Mouse (Mus musculus) fat pad, adult 2 months (tissue): Measurements from ENCODE around the gene Teddm1a.

Experiments
- DNase-seq: peaks from one replicate; pipeline ENCODE4 v3.0.0-alpha.2; 2011; ENCODE audit warnings: low read depth, low spot score; ENCODE audit errors: extremely low read depth

The Teddm1a gene

DNA sequence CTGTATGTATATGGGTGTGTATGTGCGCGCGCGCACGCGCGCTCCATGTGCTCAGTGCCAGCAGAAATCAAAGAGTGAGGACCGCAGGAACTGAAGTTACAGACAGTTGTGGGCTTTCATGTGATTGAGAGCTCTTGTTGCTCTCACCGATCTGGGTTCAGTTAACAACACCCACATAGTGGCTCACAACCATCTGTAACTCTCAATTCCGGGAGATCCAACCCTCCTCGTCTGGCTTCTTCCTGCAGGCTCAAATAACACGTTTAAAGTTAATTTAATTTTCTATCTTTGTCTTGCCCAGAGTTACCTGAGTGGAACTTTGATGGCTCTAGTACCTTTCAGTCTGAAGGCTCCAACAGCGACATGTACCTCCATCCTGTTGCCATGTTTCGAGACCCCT lies 12.7 kb downstream of the Teddm1a start:
- DNase-seq: no peak

- DNase-seq: no peak
Measured at GRCm38 (mm10) chr1:153905884-153906283, 14.3 kb downstream of the Teddm1a start.

- no peak for DNase-seq
Measured at GRCm38 (mm10) chr1:153908208-153908607, 16.7 kb downstream of the Teddm1a start.

- no peak for DNase-seq
Measured at GRCm38 (mm10) chr1:153908741-153909140, 17.2 kb downstream of the Teddm1a start.

GRCm38 (mm10) chr1:153909213-153909962 lies 17.8 kb downstream of the Teddm1a start:
- DNase-seq: no peak

DNA sequence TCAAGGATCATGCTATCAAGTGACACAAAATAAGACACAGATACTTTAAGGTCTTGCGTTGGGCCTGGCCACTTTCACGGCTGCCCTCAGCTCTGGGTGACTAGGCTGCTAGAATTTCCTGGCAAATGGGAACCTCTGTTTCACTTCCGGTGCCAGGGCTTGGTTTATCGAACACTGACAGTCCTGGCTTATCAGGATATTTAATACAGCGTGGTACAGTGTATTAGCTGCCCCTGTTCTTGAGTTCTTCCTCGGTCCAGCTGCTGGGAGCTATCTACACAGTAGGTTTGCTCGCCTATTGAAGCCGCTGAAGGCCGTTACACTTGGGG lies 18.4 kb downstream of the Teddm1a start:
- DNase-seq: no peak

DNA sequence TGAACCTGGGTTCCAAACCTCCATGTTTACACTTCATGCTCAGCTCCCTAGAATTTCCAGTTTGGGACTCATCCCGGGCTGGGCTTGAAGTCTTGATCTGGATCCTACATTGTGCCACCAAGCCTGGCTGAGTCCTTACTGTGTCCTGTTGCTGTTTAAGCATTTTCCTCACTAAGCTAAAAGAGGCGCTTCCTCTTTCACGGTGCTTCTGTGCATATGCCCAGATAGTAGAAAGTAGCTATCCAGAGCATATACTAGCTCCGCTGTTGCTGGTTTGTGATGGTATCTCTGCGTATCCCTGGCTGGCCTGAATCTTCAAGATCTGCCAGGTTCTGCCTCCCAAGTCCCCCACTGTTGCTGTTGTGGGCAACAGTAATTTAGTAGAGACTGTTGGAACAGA lies 18.9 kb downstream of the Teddm1a start:
- no peak for DNase-seq

DNA sequence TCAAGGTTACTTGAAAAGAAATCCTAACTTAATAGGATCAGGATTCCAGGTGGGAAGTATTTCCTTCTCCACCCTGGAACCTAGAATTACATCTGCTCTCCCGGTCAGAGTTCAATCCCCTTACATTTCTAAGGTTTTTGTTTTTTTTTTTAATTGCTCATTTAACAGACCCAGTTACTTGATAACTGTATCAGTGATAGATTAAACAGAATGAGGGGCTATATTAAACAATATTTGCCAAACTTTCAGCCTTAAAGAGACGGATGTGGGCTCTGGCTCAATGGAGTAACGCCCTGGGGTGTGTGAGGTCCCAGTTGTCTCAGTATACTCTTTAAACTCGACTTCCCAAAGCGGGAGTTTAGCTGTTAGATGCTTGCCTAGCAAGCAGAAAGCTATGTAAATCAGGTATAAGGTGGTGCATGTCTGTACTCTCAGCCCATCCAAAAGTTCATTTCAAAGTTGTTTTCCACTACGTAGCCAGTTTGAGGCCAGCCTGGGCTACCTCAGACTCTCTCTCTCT lies 19.8 kb downstream of the Teddm1a start:
- no peak for DNase-seq

GRCm38 (mm10) chr1:153913869-153914268 lies 22.3 kb downstream of the Teddm1a start:
- no peak for DNase-seq

DNA sequence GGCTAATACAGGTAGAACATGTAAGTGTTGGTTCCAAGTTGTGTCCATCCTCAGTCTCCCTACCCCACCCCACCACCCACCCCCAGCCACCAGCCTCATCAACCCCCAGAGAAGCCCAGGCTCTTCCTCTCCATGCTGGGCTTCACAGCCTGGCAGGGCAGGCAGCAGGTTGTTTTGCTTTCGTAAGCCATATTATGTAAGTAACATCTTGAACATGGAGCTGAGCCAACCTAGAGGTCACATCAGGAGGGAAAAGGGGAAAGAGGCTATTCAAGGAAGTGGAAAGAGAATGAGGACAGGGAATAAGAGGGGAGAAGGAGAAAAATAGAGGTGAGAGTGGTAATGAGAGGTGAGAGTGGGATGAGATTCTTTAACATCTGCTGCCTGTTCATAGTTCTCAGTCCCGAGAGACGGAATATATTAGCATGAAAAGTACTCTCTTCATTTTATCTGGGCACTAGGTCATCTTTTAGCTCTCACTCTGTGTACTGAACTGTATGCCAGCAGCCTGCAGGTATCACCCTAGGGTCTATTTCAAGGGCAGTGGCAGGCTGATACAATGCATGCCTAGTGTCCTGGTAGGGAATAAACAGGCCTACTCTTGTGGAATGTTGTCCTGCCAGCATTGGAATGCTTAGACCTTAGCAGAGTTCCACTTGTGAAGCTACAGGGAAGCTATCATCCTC lies 27.1 kb downstream of the Teddm1a start:
- no peak for DNase-seq

- DNase-seq: no peak
Measured at GRCm38 (mm10) chr1:153921642-153922041, 30.1 kb downstream of the Teddm1a start.

DNA sequence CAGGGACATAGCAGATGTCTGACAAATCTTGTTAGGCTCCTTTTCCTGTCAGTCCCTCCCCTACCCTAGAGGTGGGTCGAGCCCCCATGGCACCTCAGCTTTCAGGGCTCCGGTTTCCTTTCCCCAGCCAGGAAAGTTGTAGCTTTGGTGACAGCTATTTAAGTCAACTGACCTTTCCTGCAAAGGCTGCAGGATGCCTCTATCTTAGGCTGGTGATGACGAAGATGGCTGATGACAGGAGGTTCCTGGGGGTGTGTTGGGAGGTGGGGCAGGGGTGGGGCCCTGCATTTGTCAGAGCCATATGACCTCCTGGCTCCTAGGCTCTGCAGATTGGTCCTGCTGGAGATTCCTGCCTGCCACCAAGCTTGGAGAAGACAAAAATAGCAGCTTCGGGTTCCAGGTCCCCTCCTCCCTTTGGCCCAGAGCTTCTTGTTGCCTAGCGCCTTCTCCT lies 31.1 kb downstream of the Teddm1a start:
- DNase-seq: no peak

DNA sequence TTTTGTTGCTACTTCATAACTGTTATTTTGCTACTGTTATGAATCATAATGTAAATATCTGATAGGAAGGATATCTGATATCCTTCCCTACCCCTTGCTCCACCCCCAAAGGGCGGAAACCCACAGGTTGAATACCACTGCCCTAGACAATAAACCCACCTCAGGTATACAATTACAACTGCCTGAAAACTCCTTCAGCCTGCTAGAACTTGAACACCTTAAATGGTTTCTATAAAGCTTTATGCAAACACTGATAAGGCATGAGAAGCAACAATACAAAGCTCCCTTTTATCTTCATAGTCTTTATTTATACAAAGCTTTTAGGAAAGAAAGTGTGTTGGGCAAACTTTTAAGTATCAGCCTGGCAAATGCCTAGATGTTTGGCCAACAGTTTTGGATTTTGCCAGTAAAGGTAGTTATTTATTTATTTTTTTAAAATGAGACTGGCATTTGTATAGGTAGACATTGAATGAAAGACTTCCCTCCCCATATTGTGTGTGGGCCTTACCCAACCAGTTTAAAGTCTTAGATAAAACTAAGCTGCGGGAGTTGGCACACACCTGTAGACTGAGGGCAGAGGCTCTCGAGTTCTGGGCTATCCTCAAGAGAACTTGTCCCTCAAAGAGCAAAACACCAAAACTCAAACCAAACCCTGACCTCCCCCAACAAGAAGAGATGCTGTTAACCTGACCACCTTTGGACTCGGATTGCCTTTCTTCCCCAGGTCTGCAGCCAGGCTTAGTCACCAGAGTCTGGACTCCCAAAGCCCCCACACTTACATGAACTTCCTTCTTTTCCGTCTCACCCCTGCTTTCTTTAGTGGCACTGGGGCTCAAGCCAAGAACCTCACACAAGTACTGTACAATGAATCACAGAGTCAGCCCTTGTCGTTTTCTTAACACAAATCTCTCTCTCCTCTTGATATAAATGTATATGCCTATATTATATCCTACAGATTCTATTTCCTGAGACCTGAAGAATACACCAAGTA lies 33.1 kb downstream of the Teddm1a start:
- no peak for DNase-seq

- DNase-seq: no peak
Measured at GRCm38 (mm10) chr1:153930431-153930830, 38.9 kb downstream of the Teddm1a start.

GRCm38 (mm10) chr1:153933772-153934171 lies 42.2 kb downstream of the Teddm1a start:
- no peak for DNase-seq

DNA sequence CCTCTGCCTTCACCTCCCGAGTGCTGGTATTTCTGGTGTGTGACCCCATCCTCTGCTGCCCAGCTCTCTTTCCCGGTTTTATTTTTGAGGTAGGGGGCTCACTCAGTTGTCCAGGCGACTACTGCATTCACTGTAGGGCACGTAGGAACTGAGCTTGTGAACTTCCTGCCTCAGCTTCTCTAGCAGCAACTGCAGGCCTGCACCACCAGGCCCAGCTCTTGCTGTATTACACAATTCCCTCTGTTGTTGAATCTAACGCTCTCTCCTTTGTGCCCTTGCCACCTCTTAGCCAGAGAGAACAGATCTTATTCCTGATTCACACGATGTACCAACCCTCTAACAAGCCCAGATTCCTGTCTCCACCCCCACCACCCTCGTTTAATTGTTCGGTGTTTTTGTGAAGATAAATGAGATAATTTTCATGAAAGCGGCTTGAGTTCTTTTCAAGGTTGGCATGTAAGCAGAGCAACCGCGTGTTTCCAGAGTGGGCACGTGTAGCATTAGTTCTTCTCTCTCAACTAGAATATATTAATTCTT lies 44.4 kb downstream of the Teddm1a start:
- DNase-seq: no peak

DNA sequence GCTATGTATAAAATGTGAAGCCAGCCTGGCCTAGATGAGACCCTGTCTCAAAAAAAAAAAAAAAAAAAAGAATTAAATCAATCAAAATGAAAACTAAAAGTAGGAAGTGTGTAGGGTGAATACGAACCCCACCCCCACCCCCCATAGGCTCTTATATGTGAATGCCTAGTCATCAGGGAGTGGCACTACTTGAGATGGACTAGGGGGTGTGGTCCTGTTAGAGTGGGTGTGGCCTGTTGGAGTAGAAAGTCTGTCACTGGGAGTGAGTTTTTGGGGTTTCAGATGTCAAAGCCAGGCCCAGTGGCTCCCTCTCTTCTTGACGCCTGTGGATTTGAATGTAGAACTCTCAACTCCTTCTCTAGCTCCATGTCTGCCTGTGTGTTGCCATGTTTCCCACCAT lies 45.5 kb downstream of the Teddm1a start:
- DNase-seq: no peak

DNA sequence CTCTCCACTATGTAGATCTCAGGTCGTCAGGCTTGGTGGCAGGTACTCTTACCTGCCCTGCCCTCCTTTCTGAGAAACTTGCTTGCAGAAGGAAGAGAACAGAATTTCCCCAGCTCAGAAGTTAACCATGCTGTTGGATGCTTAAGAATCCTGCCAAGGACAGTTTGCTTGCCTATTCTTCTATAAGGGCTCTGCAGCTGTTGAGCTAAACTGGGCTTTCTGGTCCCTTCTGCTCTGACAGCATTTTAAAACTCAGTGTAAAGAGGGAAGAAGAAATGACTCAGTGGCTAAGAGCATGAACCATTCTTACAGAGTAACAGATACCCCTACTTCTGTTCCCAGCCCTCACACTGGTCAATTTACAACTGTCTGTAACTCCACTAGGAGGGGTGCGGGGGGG lies 49.4 kb downstream of the Teddm1a start:
- DNase-seq: no peak
